Mouse (Mus musculus) adrenal gland, adult 8-10 months (tissue): ENCODE data around the gene Akr1b3. TPM values are rescaled to one million over a fixed set of nuclear protein-coding genes. Genes with fewer than 3 reads are reported as not detected.

Source experiments
- DNase-seq: peaks from one replicate; pipeline ENCODE4 v3.0.0; 2022
- total RNA-seq, 4 experiments: library from RNA; stranded (reverse); gene quantifications; 2 replicates each; pipeline ENCODE4 v1.2.4; 2022

Gene Akr1b3
- total RNA-seq, 4 experiments from 2014 or later = 283 to 310 (median 299) TPM

DNA sequence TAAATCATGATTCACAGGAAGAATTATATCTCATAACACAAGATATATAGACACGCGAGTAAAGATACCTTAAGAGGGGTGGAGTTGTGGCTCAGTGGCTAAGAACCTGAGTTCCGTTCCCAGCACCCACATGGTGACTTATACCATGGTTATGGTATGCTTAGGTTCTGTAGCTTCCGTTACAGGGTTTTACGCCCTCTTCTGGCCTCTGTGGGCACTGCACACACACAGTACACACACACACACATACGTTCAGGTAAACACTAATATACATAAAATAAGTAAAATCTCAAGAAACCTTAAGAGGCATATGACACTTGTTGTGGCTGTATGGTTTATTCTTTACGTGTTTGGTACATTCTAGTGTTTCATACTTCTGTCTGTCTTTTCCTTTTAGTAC lies 4.8 kb upstream of the Akr1b3 start:
- no peak for DNase-seq

DNA sequence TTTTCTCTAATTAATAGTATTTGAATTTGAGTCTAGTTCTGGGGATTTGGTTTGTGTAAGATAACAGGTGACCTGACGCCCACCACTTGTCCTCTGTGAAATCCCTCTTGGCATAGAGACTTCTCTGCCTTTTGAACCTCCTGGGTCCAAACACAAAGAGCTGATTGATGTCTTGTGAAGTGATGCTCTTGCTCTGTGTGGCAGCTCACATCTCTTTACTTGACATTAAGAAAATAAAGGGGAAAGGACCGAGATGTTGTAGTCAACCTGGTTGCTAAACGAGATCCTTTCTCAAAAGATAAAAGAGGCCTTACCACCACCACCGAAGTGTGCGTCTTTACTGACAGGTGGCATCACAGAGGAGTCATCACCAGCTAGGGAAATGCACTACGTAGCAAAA lies 1.4 kb upstream of the Akr1b3 start:
- DNase-seq = no peak

DNA sequence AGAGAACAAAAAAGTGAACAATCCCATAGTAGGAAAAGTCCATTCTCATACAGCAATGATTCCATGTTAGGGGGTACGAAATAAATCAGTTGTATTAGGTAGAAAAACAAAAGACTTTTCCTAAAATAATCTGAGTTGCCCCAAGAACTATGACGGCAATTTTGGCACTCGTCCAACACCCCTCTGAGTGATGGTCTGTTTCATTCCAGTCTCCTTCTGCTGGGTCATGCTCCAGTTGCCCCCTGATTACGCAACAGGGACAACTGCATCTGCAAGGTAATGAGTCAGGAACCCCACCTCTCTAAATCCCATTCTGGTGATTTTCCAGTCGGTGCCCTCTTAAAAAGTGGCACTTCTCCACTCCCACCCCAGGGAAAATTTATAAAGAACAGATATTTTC lies 894 bp upstream of the Akr1b3 start:
- DNase-seq = peak; percentile 65

- DNase-seq = no peak
Observed at GRCm38 (mm10) chr6:34313921-34314320, 3.4 kb downstream of the Akr1b3 start.

- DNase-seq = no peak
Observed at GRCm38 (mm10) chr6:34313386-34313785, 3.9 kb downstream of the Akr1b3 start.

- DNase-seq = peak; percentile 57
Observed at GRCm38 (mm10) chr6:34310023-34310595, 7.2 kb downstream of the Akr1b3 start.

DNA sequence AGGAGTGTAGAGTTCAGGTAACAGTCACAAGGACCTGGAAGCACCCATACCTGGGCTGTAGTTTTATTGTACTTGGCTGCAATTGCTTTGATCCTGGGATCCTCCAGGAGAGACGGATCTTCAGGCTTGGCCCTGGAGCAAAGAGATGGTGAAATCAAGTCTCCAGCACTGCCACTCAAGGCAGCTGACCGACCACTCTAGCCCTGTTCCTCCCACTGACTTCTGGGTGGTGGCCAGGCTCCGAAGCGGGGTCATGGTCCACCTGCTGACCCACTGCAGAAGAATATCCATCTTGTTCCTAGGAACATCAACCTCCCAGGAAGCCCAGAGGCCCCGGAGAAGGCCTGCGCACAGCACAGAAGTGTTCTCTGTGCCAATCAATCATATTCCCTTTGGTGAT lies 7.8 kb downstream of the Akr1b3 start:
- DNase-seq = no peak

DNA sequence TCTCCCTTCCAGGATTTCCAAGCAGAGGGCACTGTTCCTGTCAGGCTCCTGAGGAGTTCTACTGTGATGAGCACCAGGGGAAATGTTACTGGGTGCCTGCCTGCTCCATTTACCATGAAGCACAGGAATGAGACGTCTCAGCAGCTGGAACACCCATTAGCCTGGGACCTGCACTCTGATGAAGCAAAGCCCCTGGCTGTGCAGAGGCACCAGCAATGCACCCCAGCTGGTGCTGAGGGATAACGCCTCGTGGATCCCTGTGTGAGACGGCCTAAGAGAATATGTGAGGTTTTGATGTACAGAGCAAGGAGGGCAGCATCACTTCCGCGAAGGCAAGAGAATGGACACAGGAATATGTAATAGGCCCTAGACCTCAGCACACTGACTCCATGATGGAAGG lies 10.5 kb downstream of the Akr1b3 start:
- no peak for DNase-seq

GRCm38 (mm10) chr6:34304675-34305241 lies 12.5 kb downstream of the Akr1b3 start:
- DNase-seq = peak; percentile 54

GRCm38 (mm10) chr6:34297055-34297454 lies 20.2 kb downstream of the Akr1b3 start:
- no peak for DNase-seq

- no peak for DNase-seq
Observed at GRCm38 (mm10) chr6:34295437-34295836, 21.8 kb downstream of the Akr1b3 start.

- peak; percentile 59 for DNase-seq
Observed at GRCm38 (mm10) chr6:34292882-34293487, 24.3 kb downstream of the Akr1b3 start.

DNA sequence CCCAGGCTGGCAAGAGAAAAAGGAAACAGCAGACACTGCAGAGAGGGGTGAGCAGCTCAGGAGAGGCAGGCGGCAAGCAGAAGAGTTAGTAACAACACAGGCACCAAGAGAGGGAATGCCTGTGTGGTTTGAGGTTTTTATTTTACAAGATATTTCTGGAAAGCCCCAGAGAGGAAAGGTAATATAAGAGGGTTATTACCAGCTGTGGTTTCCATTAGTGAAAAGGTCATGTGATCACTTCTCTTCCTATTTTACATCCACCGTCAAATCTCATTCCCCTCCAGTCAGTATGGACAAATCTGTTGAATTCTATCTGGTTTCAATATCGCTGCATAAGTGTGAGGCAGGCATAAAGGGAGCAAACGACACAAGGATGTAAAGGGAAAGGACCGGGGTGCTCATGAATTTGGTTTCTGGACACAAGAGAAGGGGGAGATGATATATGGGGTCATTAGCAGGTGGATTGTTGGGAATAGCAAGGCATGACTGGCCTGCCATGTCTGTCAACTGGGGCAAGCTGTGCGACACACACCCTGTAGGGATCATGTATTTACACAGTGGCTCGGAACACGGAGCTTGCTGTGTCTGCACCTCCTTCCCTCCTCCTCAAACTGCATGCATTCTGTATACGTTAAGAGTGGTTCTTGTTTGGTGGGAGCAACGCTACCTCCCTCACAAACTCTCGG lies 24.9 kb downstream of the Akr1b3 start:
- no peak for DNase-seq

- DNase-seq = no peak
Observed at GRCm38 (mm10) chr6:34290681-34291080, 26.6 kb downstream of the Akr1b3 start.

- no peak for DNase-seq
Observed at GRCm38 (mm10) chr6:34290091-34290490, 27.2 kb downstream of the Akr1b3 start.

DNA sequence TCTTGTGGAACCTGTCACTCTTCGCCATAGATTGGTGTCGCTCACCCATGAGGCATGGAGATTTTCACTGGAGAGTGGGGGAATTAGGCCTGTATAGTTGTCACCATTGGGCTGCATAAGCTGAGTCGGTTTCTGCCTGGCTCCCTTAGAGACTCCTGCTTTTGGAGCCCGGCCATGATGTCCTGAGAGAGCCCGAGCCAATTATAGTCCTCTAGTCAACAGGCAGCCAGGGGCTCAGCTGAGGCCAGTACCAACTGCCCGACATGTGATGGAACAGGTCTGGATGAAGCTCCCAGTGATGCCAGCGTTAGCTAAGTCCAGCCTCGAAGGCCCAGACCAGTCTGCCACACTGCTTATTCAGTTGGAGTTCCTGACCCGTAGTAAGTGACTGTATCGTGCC lies 29.2 kb downstream of the Akr1b3 start:
- no peak for DNase-seq

DNA sequence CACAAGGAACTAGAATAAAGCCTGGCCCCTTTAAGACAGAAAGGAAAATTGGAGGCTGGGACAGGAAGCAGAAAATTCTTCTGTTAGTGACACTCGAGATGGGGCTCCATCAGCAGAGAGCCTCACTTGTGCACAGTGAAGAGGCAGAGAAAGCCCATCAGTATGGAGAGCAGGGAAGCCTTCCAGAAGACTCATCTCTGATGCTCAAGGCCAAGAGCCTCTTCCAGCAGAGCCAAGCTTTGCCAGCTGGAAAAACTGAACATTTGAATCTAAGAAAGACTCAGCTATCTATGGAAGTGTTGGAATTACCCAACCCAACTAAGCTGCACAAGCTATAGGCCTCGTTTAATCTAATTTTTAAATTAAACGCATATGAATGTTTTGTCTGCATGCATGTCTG lies 30.4 kb downstream of the Akr1b3 start:
- DNase-seq = no peak

DNA sequence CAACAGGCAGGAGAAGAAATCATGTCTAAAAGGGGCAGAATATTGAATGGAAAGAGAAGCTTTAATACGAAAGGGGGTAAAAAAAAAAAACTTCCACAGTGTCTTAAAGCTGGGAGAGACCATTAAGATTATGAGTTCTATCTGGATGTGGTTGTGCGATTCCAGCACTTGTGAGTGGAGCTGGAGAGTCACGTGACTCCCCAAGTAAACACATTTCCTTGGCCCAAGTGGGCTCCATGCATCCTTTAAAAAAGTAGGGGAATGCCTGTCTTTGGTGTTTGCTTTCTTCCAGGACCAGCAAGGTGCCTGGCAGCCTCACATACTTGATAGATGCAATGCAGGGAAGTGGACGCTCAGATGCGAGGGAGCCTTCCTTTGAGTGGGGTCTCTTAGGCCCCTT lies 38.9 kb downstream of the Akr1b3 start:
- DNase-seq = no peak

DNA sequence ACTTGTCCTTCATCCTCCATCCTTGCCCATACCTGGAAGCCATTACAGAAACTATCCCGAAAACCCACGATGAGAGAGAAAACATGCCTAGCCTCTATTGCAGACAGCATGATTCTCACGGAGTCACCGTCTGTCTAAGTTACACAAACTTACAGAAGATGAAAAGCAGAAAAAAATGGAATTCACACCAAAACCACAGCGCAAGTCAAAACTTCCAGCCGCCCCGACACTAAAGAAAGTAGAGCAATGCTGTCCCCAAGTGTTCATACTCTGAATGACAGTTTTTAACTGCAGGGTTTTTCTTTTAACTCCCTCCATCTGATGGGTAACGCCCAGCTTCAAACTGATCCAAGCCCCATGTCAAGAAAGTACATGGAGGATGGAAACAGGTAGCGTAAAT lies 39.6 kb downstream of the Akr1b3 start:
- no peak for DNase-seq

- no peak for DNase-seq
Observed at GRCm38 (mm10) chr6:34274346-34274745, 42.9 kb downstream of the Akr1b3 start.

DNA sequence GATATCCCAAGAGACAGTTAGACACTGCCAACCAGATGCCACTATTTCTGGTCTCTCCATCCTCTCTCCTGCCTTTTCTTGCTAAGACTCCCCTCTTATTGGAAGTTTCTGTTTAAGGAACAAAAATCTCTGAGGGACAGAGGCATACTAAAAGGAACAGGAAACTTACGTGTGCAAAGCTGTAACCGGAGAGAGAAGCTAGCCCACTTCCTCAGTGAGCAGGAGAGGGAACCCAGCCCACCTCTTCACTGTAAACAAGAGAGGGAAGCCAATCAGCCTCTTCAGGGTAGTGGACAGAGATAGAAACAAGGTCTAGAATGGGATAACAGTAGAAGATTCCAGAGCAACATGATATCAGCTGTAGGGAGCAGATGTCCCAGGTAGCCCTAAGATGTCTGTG lies 44.2 kb downstream of the Akr1b3 start:
- DNase-seq = no peak

DNA sequence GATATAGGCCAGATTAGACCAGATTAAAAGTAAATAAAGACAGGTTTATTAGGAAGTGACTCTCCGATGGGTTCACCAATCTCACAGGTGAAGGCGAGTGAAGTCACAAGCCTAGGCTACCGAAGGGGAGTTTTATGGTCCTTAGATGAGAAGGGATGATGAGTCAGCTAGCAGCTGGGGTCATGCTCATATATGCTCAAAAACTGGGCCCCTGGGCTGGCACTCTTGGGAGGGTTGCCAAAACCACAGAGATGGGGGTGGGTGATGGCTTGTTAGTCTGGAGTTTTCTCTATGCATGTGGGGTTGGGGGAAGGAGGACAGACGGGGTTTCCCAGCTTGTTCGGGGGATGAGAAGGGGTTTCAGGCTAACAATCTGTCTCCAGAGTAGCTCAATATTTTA lies 44.8 kb downstream of the Akr1b3 start:
- DNase-seq = no peak

DNA sequence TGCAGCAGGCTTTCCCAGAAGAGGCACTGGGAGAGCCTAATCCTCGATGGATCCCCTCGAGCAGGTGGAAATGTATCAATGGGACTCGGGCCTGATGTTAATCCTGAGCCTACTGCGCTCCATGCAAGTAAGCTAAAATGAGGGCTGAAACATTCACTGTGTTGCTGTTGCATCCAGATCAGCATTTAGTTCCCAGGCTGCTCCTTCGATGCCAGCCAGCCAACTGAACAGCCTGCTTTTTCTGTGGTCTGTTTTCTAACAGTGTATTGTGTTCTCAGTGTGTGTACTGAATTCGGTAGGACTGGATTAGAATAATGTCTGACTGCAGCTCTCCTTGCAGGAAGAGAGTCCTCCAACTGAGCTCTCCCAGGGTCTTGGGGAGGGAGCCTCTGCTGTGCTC lies 46.6 kb downstream of the Akr1b3 start:
- DNase-seq = no peak

DNA sequence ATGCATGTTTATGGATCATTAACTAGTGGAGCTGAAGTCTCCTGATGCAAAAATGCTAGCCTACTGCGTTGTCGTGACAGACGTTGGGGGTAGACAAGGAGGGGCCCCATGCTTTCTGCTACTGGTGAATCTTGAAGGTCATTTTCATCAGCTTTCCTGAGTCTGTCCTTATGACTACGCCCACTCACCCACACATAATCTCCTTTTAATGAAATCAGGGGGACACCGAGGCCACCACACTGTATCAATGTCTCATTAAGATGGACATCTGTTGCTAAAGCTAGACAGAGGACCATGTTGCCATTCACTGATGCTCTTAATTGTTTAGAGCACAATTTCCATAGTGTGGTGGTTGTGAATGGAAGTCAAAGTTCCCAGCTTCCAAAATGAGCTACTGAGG lies 58.7 kb downstream of the Akr1b3 start:
- no peak for DNase-seq
